Mouse (Mus musculus) myocyte (in vitro differentiated cells): ENCODE data around the gene Strada. TPM values are rescaled to one million over a fixed set of nuclear protein-coding genes. Genes with fewer than 3 reads are reported as not detected.
"Not testable (repeated sequence)": the region's sequence is repeated elsewhere in the genome, so short reads cannot be mapped to it uniquely, and the experiment has no call there.

Experiments used
- H3K27me3 ChIP-seq: one replicate; pipeline ENCODE4 v1.6.1; 2011; ENCODE audit not compliant: control insufficient read depth, insufficient read depth, insufficient read length
- H3K36me3 ChIP-seq: one replicate; pipeline ENCODE4 v1.6.1; 2011; ENCODE audit not compliant: control insufficient read depth, insufficient read depth
- H3K4me2 ChIP-seq: one replicate; pipeline ENCODE4 v1.6.1; 2011; ENCODE audit warnings: low read depth, control low read depth
- H3K4me3 ChIP-seq: one replicate; pipeline ENCODE4 v1.5.1; 2011; ENCODE audit warnings: mild to moderate bottlenecking, control low read depth, moderate library complexity
- H3K79me2 ChIP-seq: one replicate; pipeline ENCODE4 v1.6.1; 2011; ENCODE audit not compliant: control insufficient read depth, insufficient read depth
- H3ac ChIP-seq: one replicate; pipeline ENCODE4 v1.6.1; 2011; ENCODE audit not compliant: control insufficient read depth, insufficient read length
- CEBPB ChIP-seq: IDR thresholded peaks from 2 replicates; pipeline ENCODE4 v1.6.1; 2011; ENCODE audit warnings: mild to moderate bottlenecking, moderate library complexity; ENCODE audit not compliant: poor library complexity, insufficient read depth, severe bottlenecking
- E2F4 ChIP-seq: IDR thresholded peaks from one replicate; pipeline ENCODE4 v1.6.1; 2011; ENCODE audit warnings: mild to moderate bottlenecking, control low read depth, moderate library complexity; ENCODE audit not compliant: insufficient read depth
- MAX ChIP-seq: IDR thresholded peaks from one replicate; pipeline ENCODE4 v1.6.1; 2011; ENCODE audit warnings: low read depth, mild to moderate bottlenecking, control low read depth
- MYOD1 ChIP-seq, 3 experiments: IDR thresholded peaks; one replicate each; pipeline ENCODE4 v1.6.1; 2011; ENCODE audit warnings: control low read depth in 2 of 3, low read depth in 2 of 3, mild to moderate bottlenecking in 2 of 3, moderate library complexity in 1 of 3; ENCODE audit not compliant: insufficient read length in 2 of 3, control insufficient read depth in 1 of 3
- MYOG ChIP-seq, 3 experiments: IDR thresholded peaks; one replicate each; pipeline ENCODE4 v1.6.1; 2011; ENCODE audit warnings: control low read depth in 2 of 3, low read depth in 2 of 3, mild to moderate bottlenecking in 2 of 3; ENCODE audit not compliant: insufficient read length in 2 of 3, control insufficient read depth in 1 of 3, insufficient read depth in 1 of 3
- POLR2A ChIP-seq: IDR thresholded peaks from one replicate; pipeline ENCODE4 v1.6.1; 2011; ENCODE audit warnings: low read depth, mild to moderate bottlenecking, control low read depth, moderate library complexity; ENCODE audit not compliant: insufficient read length
- POLR2AphosphoS2 ChIP-seq: IDR thresholded peaks from one replicate; pipeline ENCODE4 v1.6.1; 2011; ENCODE audit warnings: low read depth, control low read depth; ENCODE audit not compliant: insufficient read length
- REST ChIP-seq: IDR thresholded peaks from one replicate; pipeline ENCODE4 v1.6.1; 2011; ENCODE audit warnings: mild to moderate bottlenecking, control low read depth, moderate library complexity; ENCODE audit not compliant: insufficient read depth, insufficient read length
- SRF ChIP-seq: IDR thresholded peaks from one replicate; pipeline ENCODE4 v1.6.1; 2011; ENCODE audit warnings: low read depth; ENCODE audit not compliant: control insufficient read depth, insufficient read length
- TCF12 ChIP-seq: IDR thresholded peaks from one replicate; pipeline ENCODE4 v1.6.1; 2011; ENCODE audit warnings: mild to moderate bottlenecking, control low read depth; ENCODE audit not compliant: poor library complexity, insufficient read depth, severe bottlenecking
- TCF3 ChIP-seq: IDR thresholded peaks from one replicate; pipeline ENCODE4 v1.6.1; 2011; ENCODE audit warnings: low read depth, control low read depth; ENCODE audit not compliant: insufficient read length
- USF1 ChIP-seq: IDR thresholded peaks from one replicate; pipeline ENCODE4 v1.6.1; 2011; ENCODE audit warnings: low read depth, mild to moderate bottlenecking, control low read depth, moderate library complexity
- polyA plus RNA-seq: library from polyadenylated mRNA; unstranded; fragments of >200 nt; fragmentation: generic; extraction: Trizol; gene quantifications from one replicate; pipeline ENCODE4 v1.2.1, GENCODE M21; 2012; ENCODE audit warnings: missing spikeins

Strada gene
- polyA plus RNA-seq, 1 experiment: 25.9 TPM

GRCm38 (mm10) chr11:106129477-106129876 is 72.5 kb downstream of the Strada start:
- Histone ChIP-seq H3ac (no peak overlapping the region), H3K4me3 (no peak overlapping the region), H3K79me2 (no peaks in the 10 kb centered on the region), H3K36me3 (peaks cover 25% of the 10 kb centered on the region), H3K4me2 (no peak overlapping the region), H3K27me3 (no peaks in the 10 kb centered on the region)
- TF ChIP-seq E2F4: no peak
- no peak for TF ChIP-seq CEBPB
- TF ChIP-seq POLR2AphosphoS2: no peak
- no peak for TF ChIP-seq SRF
- no peak for TF ChIP-seq TCF3
- TF ChIP-seq MYOD1 (IDR thresholded peaks at IDR 0.05; ENCODE audit: control insufficient read depth in 1 of 3, insufficient read length in 2 of 3, low read depth in 2 of 3): no peak
- no peak for TF ChIP-seq REST
- no peak for TF ChIP-seq MYOG (IDR thresholded peaks at IDR 0.05; ENCODE audit: control insufficient read depth in 1 of 3, insufficient read depth in 1 of 3, insufficient read length in 2 of 3, low read depth in 2 of 3)
- TF ChIP-seq MAX: no peak
- TF ChIP-seq USF1: no peak
- TF ChIP-seq POLR2A: no peak
- no peak for TF ChIP-seq TCF12

- not testable (repeated sequence) for H3ac ChIP-seq, H3K27me3 ChIP-seq, H3K79me2 ChIP-seq, H3K4me3 ChIP-seq, H3K4me2 ChIP-seq
- peaks cover 36% of the 10 kb centered on the region for H3K36me3 ChIP-seq
Observed at GRCm38 (mm10) chr11:106126727-106127373, 75.1 kb downstream of the Strada start.

- Histone ChIP-seq H3K4me3 (no peak overlapping the region), H3K36me3 (peaks cover 39% of the 10 kb centered on the region), H3K27me3 (no peaks in the 10 kb centered on the region), H3K4me2 (no peak overlapping the region), H3K79me2 (no peaks in the 10 kb centered on the region), H3ac (no peak overlapping the region)
- no peak for TF ChIP-seq REST
- no peak for TF ChIP-seq SRF
- TF ChIP-seq E2F4: no peak
- no peak for TF ChIP-seq TCF12
- no peak for TF ChIP-seq MYOD1 (IDR thresholded peaks at IDR 0.05; ENCODE audit: control insufficient read depth in 1 of 3, insufficient read length in 2 of 3, low read depth in 2 of 3)
- TF ChIP-seq USF1: no peak
Observed at GRCm38 (mm10) chr11:106125827-106126226, 76.1 kb downstream of the Strada start.

- peaks cover 38% of the 10 kb centered on the region for H3K36me3 ChIP-seq
- H3K79me2 ChIP-seq: no peaks in the 10 kb centered on the region
- no peak overlapping the region for H3ac ChIP-seq
- no peak overlapping the region for H3K4me3 ChIP-seq
- no peak overlapping the region for H3K4me2 ChIP-seq
- TF ChIP-seq USF1 (no peak), MYOD1 (IDR thresholded peaks at IDR 0.05; ENCODE audit: control insufficient read depth in 1 of 3, insufficient read length in 2 of 3, low read depth in 2 of 3) (no peak), E2F4 (no peak), MAX (no peak), SRF (no peak), REST (no peak), TCF3 (no peak), MYOG (IDR thresholded peaks at IDR 0.05; ENCODE audit: control insufficient read depth in 1 of 3, insufficient read depth in 1 of 3, insufficient read length in 2 of 3, low read depth in 2 of 3) (no peak), TCF12 (no peak), POLR2AphosphoS2 (no peak), POLR2A (no peak), CEBPB (no peak)
- H3K27me3 ChIP-seq: no peaks in the 10 kb centered on the region
Observed at GRCm38 (mm10) chr11:106124784-106125183, 77.2 kb downstream of the Strada start.

GRCm38 (mm10) chr11:106122736-106123135 is 79.2 kb downstream of the Strada start:
- peaks cover 31% of the 10 kb centered on the region for H3K36me3 ChIP-seq
- TF ChIP-seq SRF (no peak), MAX (no peak), CEBPB (no peak), TCF12 (no peak), MYOD1 (IDR thresholded peaks at IDR 0.05; ENCODE audit: control insufficient read depth in 1 of 3, insufficient read length in 2 of 3, low read depth in 2 of 3) (no peak), TCF3 (no peak), E2F4 (no peak), REST (no peak), POLR2A (no peak), USF1 (no peak), MYOG (IDR thresholded peaks at IDR 0.05; ENCODE audit: control insufficient read depth in 1 of 3, insufficient read depth in 1 of 3, insufficient read length in 2 of 3, low read depth in 2 of 3) (no peak), POLR2AphosphoS2 (no peak)

More at GRCm38 (mm10) chr11:106122736-106123135, 79.2 kb downstream of the Strada start:
- no peak overlapping the region for H3ac ChIP-seq
- no peak overlapping the region for H3K4me3 ChIP-seq
- H3K79me2 ChIP-seq: no peaks in the 10 kb centered on the region
- H3K27me3 ChIP-seq: no peaks in the 10 kb centered on the region
- H3K4me2 ChIP-seq: no peak overlapping the region
